In the genomic region with DNA sequence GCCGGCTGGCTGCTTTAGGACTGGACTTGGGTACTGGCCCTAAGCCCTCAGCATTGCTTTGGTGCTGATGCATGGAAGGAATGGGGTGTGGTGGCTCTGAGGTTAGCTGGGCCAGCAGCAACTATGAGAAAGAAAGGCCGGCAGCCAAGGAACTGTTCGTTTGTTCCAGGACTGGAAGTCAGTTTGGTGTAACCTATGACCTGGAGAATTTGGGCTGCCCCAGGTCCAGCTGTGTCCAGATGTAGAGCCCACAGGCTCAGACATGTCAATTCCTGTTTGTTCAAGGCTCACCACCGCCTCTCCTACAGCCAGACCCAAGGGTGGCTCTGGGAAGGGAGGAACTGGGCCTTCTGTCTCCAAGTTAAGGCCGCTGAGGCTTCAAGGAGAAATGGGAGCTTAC, we compare ENCODE assay signal across 11 mouse cellular contexts. TPM values are rescaled to one million over a fixed set of nuclear protein-coding genes. Genes with fewer than 3 reads are reported as not detected.
DNase-seq lines count a peak whose midpoint lies in the region; ATAC-seq and TF ChIP-seq lines count a peak whose summit lies in the region.
"Had no signal": no experiment of that assay in that cellular context is flagged by ENCODE, and none has a peak within 500 bp of the region (broad histone marks: within the 10 kb centered on the region; RNA-seq: fewer than 3 reads in every experiment).

No protein-coding gene starts in this region.

- 78% methylated on average over 5 of the region's 5 CpGs for WGBS in heart, embryonic 10.5 days
- 79% methylated on average over 5 of the region's 5 CpGs for WGBS in hindbrain, embryonic 12.5 days
- WGBS in forebrain, postnatal 0 days = 80% methylated on average over 5 of the region's 5 CpGs

- H3K36me3 ChIP-seq in heart, embryonic 10.5 days = no peaks in the 10 kb centered on the region
- H3K36me3 ChIP-seq in hindbrain, embryonic 12.5 days = no peaks in the 10 kb centered on the region
- no peaks in the 10 kb centered on the region for H3K36me3 ChIP-seq in forebrain, postnatal 0 days (ENCODE audit: insufficient read depth)
- H3K36me3 ChIP-seq: liver, embryonic 13.5 days; midbrain, embryonic 15.5 days had no signal

- H3K4me1 ChIP-seq in heart, embryonic 10.5 days = peaks cover 17% of the 10 kb centered on the region
- peaks cover 9% of the 10 kb centered on the region for H3K4me1 ChIP-seq in hindbrain, embryonic 12.5 days
- H3K4me1 ChIP-seq in forebrain, postnatal 0 days (ENCODE audit: insufficient read depth) = no peaks in the 10 kb centered on the region

- H3K9ac ChIP-seq in hindbrain, embryonic 12.5 days = no peak overlapping the region
- H3K9ac ChIP-seq in forebrain, postnatal 0 days = no peak overlapping the region
- H3K9ac ChIP-seq: liver, embryonic 13.5 days; midbrain, embryonic 15.5 days had no signal

- no peak overlapping the region for H3K27ac ChIP-seq in heart, embryonic 10.5 days
- H3K27ac ChIP-seq in layer of hippocampus, adult 2 months = no peak overlapping the region
- no peak overlapping the region for H3K27ac ChIP-seq in hindbrain, embryonic 12.5 days
- no peak overlapping the region for H3K27ac ChIP-seq in forebrain, postnatal 0 days (ENCODE audit: low read depth, low read length)
- H3K27ac ChIP-seq: liver, embryonic 13.5 days; midbrain, embryonic 15.5 days had no signal

- no peak overlapping the region for H3K4me2 ChIP-seq in hindbrain, embryonic 12.5 days (replicated peaks)
- no peak overlapping the region for H3K4me2 ChIP-seq in forebrain, postnatal 0 days (ENCODE audit: low read depth)
- H3K4me2 ChIP-seq: liver, embryonic 13.5 days; midbrain, embryonic 15.5 days had no signal

- H3K4me3 ChIP-seq in heart, embryonic 10.5 days = no peak overlapping the region
- no peak overlapping the region for H3K4me3 ChIP-seq in layer of hippocampus, adult 2 months
- no peak overlapping the region for H3K4me3 ChIP-seq in hindbrain, embryonic 12.5 days
- no peak overlapping the region for H3K4me3 ChIP-seq in forebrain, postnatal 0 days (ENCODE audit: low read depth, low read length)
- H3K4me3 ChIP-seq: liver, embryonic 13.5 days; midbrain, embryonic 15.5 days had no signal

- H3K27me3 ChIP-seq in heart, embryonic 10.5 days (ENCODE audit: insufficient read depth, poor library complexity, severe bottlenecking) = peaks cover 3% of the 10 kb centered on the region; the same call in 1 of the 2 replicates
- 0 out of 2 replicates have a peak, but pooled peaks cover 3% of the 10 kb centered on the region for H3K27me3 ChIP-seq in hindbrain, embryonic 12.5 days
- H3K27me3 ChIP-seq in forebrain, postnatal 0 days (ENCODE audit: insufficient read depth, low read length) = no peaks in the 10 kb centered on the region
- H3K27me3 ChIP-seq: liver, embryonic 13.5 days; midbrain, embryonic 15.5 days had no signal

- no peak for TF ChIP-seq CTCF in layer of hippocampus, adult 2 months (conservative IDR thresholded peaks at IDR 0.05)
- no peak for TF ChIP-seq CTCF in forebrain, postnatal 0 days (IDR thresholded peaks at IDR 0.05; ENCODE audit: low read depth)

- no peaks in the 10 kb centered on the region for H3K9me3 ChIP-seq in heart, embryonic 10.5 days
- no peaks in the 10 kb centered on the region for H3K9me3 ChIP-seq in hindbrain, embryonic 12.5 days (replicated peaks)
- H3K9me3 ChIP-seq in forebrain, postnatal 0 days (ENCODE audit: low read length) = no peaks in the 10 kb centered on the region
- H3K9me3 ChIP-seq: liver, embryonic 13.5 days; midbrain, embryonic 15.5 days had no signal

- peak; percentile 78 to 88 for DNase-seq in heart, adult 18-20 months
- DNase-seq in heart, embryonic 10.5 days (ENCODE audit: low spot score) = no peak
- peak; percentile 75 for DNase-seq in heart, adult 8-10 months (ENCODE audit: low spot score)
- peak; percentile 56 for DNase-seq in kidney, postnatal 14 days
- DNase-seq in skeletal muscle tissue, adult 2 months (ENCODE audit: low read depth, low spot score) = peak; percentile 72
- no peak for DNase-seq in layer of hippocampus, adult 2 months (ENCODE audit: low spot score in 2 of 2)
- no peak for DNase-seq in forebrain, postnatal 0 days
- DNase-seq: layer of hippocampus, postnatal 36 days; liver, embryonic 13.5 days had no signal

- ATAC-seq in hindbrain, embryonic 12.5 days (ENCODE audit: low FRiP score) = no peak
- no peak for ATAC-seq in forebrain, postnatal 0 days
- ATAC-seq: midbrain, embryonic 15.5 days had no signal

RNA-seq across cellular contexts. Expression of a gene that starts 38.3 kb away (rescaled TPM):
- 10 to 100 TPM; 23.4 to 28.7 TPM for total RNA-seq in heart, adult 18-20 months (2021)
- 0.16 and 0.31 TPM in 2 replicates for polyA plus RNA-seq in heart, embryonic 10.5 days (2016; fragmentation: Nextera tagmentation; extraction: Ambion mirVana)
- 10 to 100 TPM; 26.0 to 28.4 (median 27.1) TPM for total RNA-seq in heart, adult 8-10 months (2022)
- total RNA-seq in layer of hippocampus, adult 2 months (2021) = 10 to 100 TPM; 13.8 to 18.0 TPM
- 7.2 and 10.5 TPM in 2 replicates for polyA plus RNA-seq in hindbrain, embryonic 12.5 days (2016; fragmentation: Nextera tagmentation; extraction: Ambion mirVana)
- total RNA-seq in forebrain, postnatal 0 days (2014; rRNA removed) = 1.8 and 2.4 TPM in 2 replicates
- polyA plus RNA-seq in forebrain, postnatal 0 days (2015; fragmentation: Nextera tagmentation; extraction: Ambion mirVana) = 3.8 and 5.0 TPM in 2 replicates

RNA-seq across cellular contexts. Expression of a gene that starts 51.7 kb away (rescaled TPM):
- under 1 TPM; 0.23 to 0.37 TPM for total RNA-seq in heart, adult 18-20 months (2021)
- polyA plus RNA-seq in heart, embryonic 10.5 days (2016; fragmentation: Nextera tagmentation; extraction: Ambion mirVana) = 0.16 and 0.69 TPM in 2 replicates
- under 1 TPM in 2 of 4 experiments, not detected in 2; 0.31 to 0.44 TPM for total RNA-seq in heart, adult 8-10 months (2022)
- under 1 TPM in 1 of 2 experiments, not detected in 1; 0.31 TPM for total RNA-seq in layer of hippocampus, adult 2 months (2021)
- 2.0 and 4.0 TPM in 2 replicates for polyA plus RNA-seq in hindbrain, embryonic 12.5 days (2016; fragmentation: Nextera tagmentation; extraction: Ambion mirVana)
- 2.9 and 5.1 TPM in 2 replicates for total RNA-seq in forebrain, postnatal 0 days (2014; rRNA removed)
- 1.8 and 2.4 TPM in 2 replicates for polyA plus RNA-seq in forebrain, postnatal 0 days (2015; fragmentation: Nextera tagmentation; extraction: Ambion mirVana)

Comparison
In these comparisons a context has a peak if more than half of its experiments do, and no peak if none do; other contexts are left out.
1. DNase-seq: peak in heart, adult 18-20 months (2 of 2), heart, adult 8-10 months (single experiment), kidney, postnatal 14 days (single experiment) and skeletal muscle tissue, adult 2 months (single experiment); none in heart, embryonic 10.5 days (single experiment), layer of hippocampus, adult 2 months (0 of 2) and forebrain, postnatal 0 days (single experiment).